Mouse (Mus musculus) lung, postnatal 0 days (tissue): ENCODE measurements at regions not wholly inside any gene's neighbourhood (a gene's known extent, or its start where the extent isn't known, plus 50 kb on each side); places are given as distances from the start of the nearest gene placed in this dataset.
"Not testable (repeated sequence)": the region's sequence is repeated elsewhere in the genome, so short reads cannot be mapped to it uniquely, and the experiment has no call there.

Experiments
- ATAC-seq: fragments of 200-750 bp; cut with Nextera tagmentation; 2 replicates; pipeline ENCODE4 v1.8.0; 2017; ENCODE audit warnings: moderate library complexity
- DNase-seq: peaks from one replicate; pipeline ENCODE4 v3.0.0-alpha.2; 2016; ENCODE audit warnings: low spot score
- H3K27ac ChIP-seq: fragments of 300-500 bp; sonication (generic); 2 replicates; pipeline ENCODE4 v1.5.1; 2014; ENCODE audit warnings: antibody characterized with exemption, mild to moderate bottlenecking, low read length, mixed read lengths
- H3K27me3 ChIP-seq: fragments of 300-500 bp; sonication (generic); replicated peaks from 2 replicates; pipeline ENCODE4 v1.6.1; 2014; ENCODE audit warnings: low read length, mixed read lengths; ENCODE audit not compliant: insufficient read depth
- H3K36me3 ChIP-seq: fragments of 300-500 bp; sonication (generic); 2 replicates; pipeline ENCODE4 v1.6.1; 2014; ENCODE audit warnings: low read length, mixed read lengths; ENCODE audit not compliant: insufficient read depth
- H3K4me1 ChIP-seq: fragments of 300-500 bp; sonication (generic); 2 replicates; pipeline ENCODE4 v1.6.1; 2014; ENCODE audit warnings: antibody characterized with exemption, low read depth, low read length, mixed read lengths; ENCODE audit not compliant: insufficient read depth
- H3K4me2 ChIP-seq: fragments of 300-500 bp; sonication (generic); replicated peaks from 2 replicates; pipeline ENCODE4 v1.6.1; 2014; ENCODE audit warnings: low read depth, mild to moderate bottlenecking, low read length, moderate library complexity, mixed read lengths
- H3K4me3 ChIP-seq: fragments of 300-500 bp; sonication (generic); 2 replicates; pipeline ENCODE4 v1.5.1; 2014; ENCODE audit warnings: low read depth, low read length
- H3K9ac ChIP-seq: fragments of 300-500 bp; sonication (generic); replicated peaks from 2 replicates; pipeline ENCODE4 v1.6.1; 2014; ENCODE audit warnings: low read depth, mild to moderate bottlenecking
- H3K9me3 ChIP-seq: fragments of 300-500 bp; sonication (generic); 2 replicates; pipeline ENCODE4 v1.6.1; 2016; ENCODE audit warnings: low read length, mixed read lengths
- CTCF ChIP-seq: IDR thresholded peaks from 2 replicates; pipeline ENCODE4 v1.5.1; 2016; ENCODE audit warnings: antibody characterized with exemption, mild to moderate bottlenecking
- EP300 ChIP-seq: IDR thresholded peaks from 2 replicates; pipeline ENCODE4 v1.6.1; 2016; ENCODE audit warnings: antibody characterized with exemption, mild to moderate bottlenecking, control low read depth
- WGBS: fragments of 180-500 bp; shearing (Covaris S2); extraction: QIAGEN DNeasy Blood & Tissue Kit; methylation state at CpG from one replicate; pipeline ENCODE4 v1.1.7; 2014; 5-methylcytosine and 5-hydroxymethylcytosine counted together

DNA sequence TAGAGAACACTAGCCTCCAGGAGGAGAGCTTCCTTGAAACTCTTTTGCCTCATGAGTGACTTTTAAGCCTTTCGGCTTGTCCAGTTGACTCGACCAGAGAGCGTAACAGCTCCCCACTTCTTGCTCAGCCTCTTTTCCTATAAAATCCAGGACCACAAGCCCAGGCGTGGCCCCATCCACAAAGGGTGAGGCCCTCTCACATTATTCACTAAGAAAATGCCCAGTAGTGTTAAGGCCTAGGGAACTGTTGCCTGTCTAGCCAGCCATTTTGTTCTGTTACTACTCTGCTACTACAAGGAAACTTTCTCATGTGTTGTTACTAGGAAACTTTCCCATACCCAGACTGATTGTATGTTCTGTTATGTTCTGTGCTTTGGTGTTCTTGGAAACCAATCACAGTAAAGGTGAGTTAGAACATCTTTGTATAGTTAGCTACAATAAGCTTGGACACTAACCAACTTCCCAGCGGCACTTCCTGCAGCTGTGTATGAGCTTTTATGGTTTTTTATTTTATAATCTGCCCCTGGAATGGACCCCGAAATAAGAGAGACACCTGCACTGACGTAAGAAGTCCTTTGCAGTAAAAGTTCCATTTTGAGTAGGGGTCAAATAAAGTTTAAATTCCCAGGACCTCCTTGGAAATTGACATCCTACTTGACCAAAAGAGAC, 162.1 kb downstream of the Akr1d1 start:
- DNase-seq (no peak), ATAC-seq (no peak)
- Histone ChIP-seq H3K36me3 (no peaks in the 10 kb centered on the region), H3K9me3 (no peaks in the 10 kb centered on the region), H3K27me3 (no peaks in the 10 kb centered on the region), H3K27ac (no peak overlapping the region), H3K4me1 (no peaks in the 10 kb centered on the region), H3K9ac (no peak overlapping the region), H3K4me3 (no peak overlapping the region), H3K4me2 (no peak overlapping the region)
- TF ChIP-seq EP300 (no peak), CTCF (no peak)
- WGBS: 89% methylated on average over 7 of the region's 7 CpGs

DNA sequence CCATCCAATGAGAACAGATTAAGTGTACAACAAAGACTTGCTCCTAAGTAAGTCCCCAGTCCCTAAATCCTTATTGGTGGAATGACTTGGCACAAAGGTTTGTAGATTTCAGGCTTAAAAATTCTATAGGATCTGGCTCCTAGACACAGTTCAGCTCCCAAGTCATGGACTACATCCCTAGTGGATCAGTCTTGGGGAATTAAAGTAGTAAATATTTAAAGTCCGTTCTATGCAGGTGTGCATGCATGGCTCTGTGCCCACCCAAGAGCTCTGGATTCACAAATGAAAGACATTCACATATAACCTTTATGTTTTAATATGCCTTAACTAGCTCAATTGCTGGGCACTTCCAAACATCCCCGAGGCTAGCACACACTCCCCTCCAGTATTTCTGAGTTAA, 162.8 kb downstream of the Akr1d1 start:
- no peaks in the 10 kb centered on the region for H3K27me3 ChIP-seq
- WGBS: 82% methylated on average over 2 of the region's 2 CpGs
- TF ChIP-seq CTCF: no peak
- no peak for TF ChIP-seq EP300
- H3K4me2 ChIP-seq: no peak overlapping the region
- no peak overlapping the region for H3K27ac ChIP-seq
- no peak overlapping the region for H3K4me3 ChIP-seq
- H3K36me3 ChIP-seq: no peaks in the 10 kb centered on the region
- no peak overlapping the region for H3K9ac ChIP-seq
- DNase-seq: no peak
- H3K4me1 ChIP-seq: no peaks in the 10 kb centered on the region
- no peaks in the 10 kb centered on the region for H3K9me3 ChIP-seq
- ATAC-seq: no peak

DNA sequence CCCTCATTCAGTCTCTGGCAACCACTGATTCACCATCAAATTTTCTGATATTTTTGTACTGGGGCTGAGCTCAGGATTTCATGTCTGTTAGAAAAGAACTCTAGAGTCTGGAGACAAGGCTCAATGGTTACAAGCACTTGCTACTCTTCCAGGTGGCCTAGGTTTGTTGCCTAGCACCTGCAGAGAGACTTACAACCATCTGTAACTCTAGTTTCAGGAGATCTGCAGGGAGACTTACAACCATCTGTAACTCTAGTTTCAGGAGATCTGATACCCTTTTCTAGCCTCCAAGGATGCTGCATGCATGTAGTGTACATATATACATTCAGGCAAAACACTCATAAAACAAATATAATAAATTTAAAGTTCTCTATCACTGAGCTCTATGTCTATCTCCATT, 166.1 kb downstream of the Akr1d1 start:
- Histone ChIP-seq H3K27ac (no peak overlapping the region), H3K4me2 (no peak overlapping the region), H3K9ac (no peak overlapping the region), H3K36me3 (no peaks in the 10 kb centered on the region), H3K27me3 (no peaks in the 10 kb centered on the region), H3K9me3 (no peaks in the 10 kb centered on the region), H3K4me3 (no peak overlapping the region), H3K4me1 (no peaks in the 10 kb centered on the region)
- ATAC-seq (no peak), DNase-seq (no peak)
- TF ChIP-seq CTCF (no peak), EP300 (no peak)

DNA sequence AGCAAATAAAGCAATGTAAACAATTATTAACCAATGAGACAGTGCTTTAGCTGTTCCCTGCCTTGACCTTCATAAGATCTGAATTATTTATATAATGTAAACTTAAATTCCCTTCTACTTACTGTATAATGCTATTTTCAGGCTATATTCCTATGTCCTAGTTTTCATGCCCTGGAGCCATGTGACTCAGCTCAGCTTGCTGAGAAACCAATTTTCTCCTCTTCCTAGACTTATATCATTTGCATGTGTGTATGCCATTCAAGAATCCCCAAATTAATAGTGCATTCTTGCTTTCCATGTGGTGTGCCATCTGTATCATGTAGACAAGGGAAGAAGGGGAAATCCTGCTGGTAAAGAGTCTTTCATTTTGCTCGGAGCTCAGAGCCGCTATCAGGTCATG, 166.7 kb upstream of the Trim24 start:
- 91% methylated on average over 2 of the region's 2 CpGs for WGBS
- ATAC-seq (no peak), DNase-seq (no peak)
- Histone ChIP-seq H3K27ac (no peak overlapping the region), H3K27me3 (no peaks in the 10 kb centered on the region), H3K9me3 (no peaks in the 10 kb centered on the region), H3K9ac (no peak overlapping the region), H3K4me1 (no peaks in the 10 kb centered on the region), H3K4me2 (no peak overlapping the region), H3K4me3 (no peak overlapping the region), H3K36me3 (no peaks in the 10 kb centered on the region)
- TF ChIP-seq EP300 (no peak), CTCF (no peak)

DNA sequence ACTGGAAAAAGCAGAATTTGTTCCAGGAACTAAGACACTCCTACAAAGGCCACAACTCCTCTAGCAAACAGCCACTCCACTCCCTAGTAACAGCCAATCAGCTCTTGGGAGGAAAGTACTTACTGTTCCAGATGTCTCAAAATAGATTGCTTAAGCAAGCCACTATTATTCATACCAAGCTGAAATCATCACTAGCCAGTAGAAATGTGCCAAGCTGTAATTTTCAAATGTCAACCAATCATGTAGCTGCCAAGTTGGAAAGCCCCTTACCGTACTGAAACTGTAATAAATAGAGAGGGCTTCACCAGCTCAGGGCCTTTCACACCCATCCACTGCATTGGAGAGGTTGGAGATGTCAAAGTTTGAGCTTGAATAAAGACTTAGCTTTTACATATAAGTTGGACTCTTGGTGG, 164.9 kb upstream of the Trim24 start:
- Histone ChIP-seq H3K27ac (no peak overlapping the region), H3K27me3 (no peaks in the 10 kb centered on the region), H3K4me2 (no peak overlapping the region), H3K9me3 (no peaks in the 10 kb centered on the region), H3K4me1 (no peaks in the 10 kb centered on the region), H3K9ac (no peak overlapping the region), H3K36me3 (no peaks in the 10 kb centered on the region), H3K4me3 (no peak overlapping the region)
- TF ChIP-seq EP300 (peak; percentile 95), CTCF (no peak)
- 53% methylated on average over 1 of the region's 1 CpGs for WGBS
- peak; percentile 82 for DNase-seq
- ATAC-seq: peak; percentile 89

DNA sequence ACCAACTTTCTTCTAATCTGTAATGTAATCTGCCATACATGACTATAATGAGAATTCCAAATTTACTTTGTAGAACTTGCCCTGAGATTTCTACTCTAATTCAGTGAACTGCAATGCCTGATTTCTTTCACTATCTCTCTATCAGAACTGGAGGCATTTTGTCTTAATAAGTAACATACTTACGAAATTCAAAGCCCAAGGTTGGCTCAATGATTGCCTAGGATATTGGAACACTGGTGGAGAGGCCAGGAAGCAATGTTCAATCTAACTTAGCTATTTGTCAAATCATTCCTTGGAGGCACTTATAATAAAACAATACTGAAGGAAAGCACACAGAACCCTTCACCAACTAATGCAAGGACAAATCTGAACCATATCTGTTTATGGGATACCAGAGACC, 162.9 kb upstream of the Trim24 start:
- DNase-seq, H3K4me2 ChIP-seq, H3K9ac ChIP-seq, H3K4me3 ChIP-seq, H3K9me3 ChIP-seq, ATAC-seq, H3K4me1 ChIP-seq, H3K27ac ChIP-seq, H3K36me3 ChIP-seq, H3K27me3 ChIP-seq: not testable (repeated sequence)
- 85% methylated on average over 1 of the region's 1 CpGs for WGBS

DNA sequence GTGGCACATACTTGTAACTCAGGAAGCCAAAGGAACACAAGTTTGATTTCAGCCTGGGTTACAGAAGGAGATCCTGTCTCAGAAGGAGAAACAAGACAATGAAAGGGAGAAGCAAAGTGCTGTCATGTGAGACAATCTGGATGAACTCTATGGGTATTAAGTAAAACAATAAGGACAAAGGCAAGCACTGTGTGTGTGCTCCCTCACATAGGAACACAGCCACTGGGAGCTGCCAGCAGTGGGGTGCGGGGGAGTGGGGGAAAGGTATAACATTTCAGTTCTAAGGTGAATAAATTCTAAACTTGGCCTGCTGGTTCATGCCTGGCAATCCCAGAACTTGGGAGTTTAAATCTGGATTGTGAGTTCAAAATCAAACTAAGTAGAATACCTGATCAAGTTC, 158.8 kb upstream of the Trim24 start:
- H3K4me1 ChIP-seq: no peaks in the 10 kb centered on the region
- H3K27ac ChIP-seq: no peak overlapping the region
- H3K27me3 ChIP-seq: no peaks in the 10 kb centered on the region
- 100% methylated on average over 1 of the region's 1 CpGs for WGBS
- TF ChIP-seq CTCF (no peak), EP300 (no peak)
- no peaks in the 10 kb centered on the region for H3K36me3 ChIP-seq
- H3K4me2 ChIP-seq: no peak overlapping the region
- H3K9me3 ChIP-seq: no peaks in the 10 kb centered on the region
- ATAC-seq (no peak), DNase-seq (no peak)
- H3K9ac ChIP-seq: no peak overlapping the region
- no peak overlapping the region for H3K4me3 ChIP-seq
